Mouse (Mus musculus): Measurements from ENCODE around the gene Sez6.

DNA sequence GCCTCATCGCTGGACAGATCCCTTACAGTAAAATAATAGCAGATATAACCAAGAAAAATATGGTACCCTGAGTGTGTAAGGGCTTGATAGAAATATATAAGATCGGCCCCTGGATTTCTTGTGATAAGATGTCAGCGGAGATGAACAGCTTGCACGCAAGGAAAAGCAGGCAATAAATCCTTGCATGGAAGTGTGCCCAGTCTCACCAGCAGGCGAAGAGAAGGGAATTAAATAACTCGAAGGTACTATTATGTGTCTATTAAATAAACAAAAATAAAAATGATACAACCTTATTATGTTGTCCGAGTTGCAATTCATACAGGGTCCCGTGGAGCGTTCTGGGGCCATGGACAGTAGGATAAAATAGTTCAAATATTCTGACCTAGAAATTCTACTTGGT, 34.6 kb upstream of the Sez6 start:
- TF ChIP-seq CTCF (IDR thresholded peaks at IDR 0.05; ENCODE audit: low read depth) (no peak), EP300 (IDR thresholded peaks at IDR 0.05; ENCODE audit: low read depth) (no peak)
